Mouse (Mus musculus) cerebellum, adult 9-11 months (tissue): Measurements from ENCODE around the gene Lrp8.

Experiments used
- DNase-seq: peaks from one replicate; pipeline ENCODE4 v3.0.0; 2022

Gene Lrp8

GRCm38 (mm10) chr4:107923145-107923802 is 121.2 kb downstream of the Lrp8 start, which contains the start of gene Cpt2:
TSS of gene Cpt2 (minus strand) at chr4:107923610.
- peak; percentile 86 for DNase-seq

GRCm38 (mm10) chr4:107923803-107924194 is 121.7 kb downstream of the Lrp8 start:
- DNase-seq: no peak
